Mouse (Mus musculus) duodenum, adult 2 months (tissue): ENCODE results near the gene F10. TPM values are rescaled to one million over a fixed set of nuclear protein-coding genes. Genes with fewer than 3 reads are reported as not detected.

Source experiments
- polyA plus RNA-seq: library from polyadenylated mRNA; depleted of rRNA; stranded (reverse); fragments of >200 nt; gene quantifications from 2 replicates; pipeline ENCODE4 v1.2.3, GENCODE M21; 2012; ENCODE audit warnings: low replicate concordance; rRNA removed

The F10 gene
- 0.64 and 0.95 TPM in 2 replicates for polyA plus RNA-seq

GRCm38 (mm10) chr8:13037015-13037414, at the start of gene F10:
F10 (plus strand) TSS chr8:13037308.

GRCm38 (mm10) chr8:13025487-13026224, 11.5 kb upstream of the F10 start, which contains the start of gene F7:
F7 (plus strand) TSS chr8:13026034.

GRCm38 (mm10) chr8:13060441-13061150, 23.5 kb downstream of the F10 start, which contains the start of gene Proz:
Proz (plus strand) TSS chr8:13060914.

DNA sequence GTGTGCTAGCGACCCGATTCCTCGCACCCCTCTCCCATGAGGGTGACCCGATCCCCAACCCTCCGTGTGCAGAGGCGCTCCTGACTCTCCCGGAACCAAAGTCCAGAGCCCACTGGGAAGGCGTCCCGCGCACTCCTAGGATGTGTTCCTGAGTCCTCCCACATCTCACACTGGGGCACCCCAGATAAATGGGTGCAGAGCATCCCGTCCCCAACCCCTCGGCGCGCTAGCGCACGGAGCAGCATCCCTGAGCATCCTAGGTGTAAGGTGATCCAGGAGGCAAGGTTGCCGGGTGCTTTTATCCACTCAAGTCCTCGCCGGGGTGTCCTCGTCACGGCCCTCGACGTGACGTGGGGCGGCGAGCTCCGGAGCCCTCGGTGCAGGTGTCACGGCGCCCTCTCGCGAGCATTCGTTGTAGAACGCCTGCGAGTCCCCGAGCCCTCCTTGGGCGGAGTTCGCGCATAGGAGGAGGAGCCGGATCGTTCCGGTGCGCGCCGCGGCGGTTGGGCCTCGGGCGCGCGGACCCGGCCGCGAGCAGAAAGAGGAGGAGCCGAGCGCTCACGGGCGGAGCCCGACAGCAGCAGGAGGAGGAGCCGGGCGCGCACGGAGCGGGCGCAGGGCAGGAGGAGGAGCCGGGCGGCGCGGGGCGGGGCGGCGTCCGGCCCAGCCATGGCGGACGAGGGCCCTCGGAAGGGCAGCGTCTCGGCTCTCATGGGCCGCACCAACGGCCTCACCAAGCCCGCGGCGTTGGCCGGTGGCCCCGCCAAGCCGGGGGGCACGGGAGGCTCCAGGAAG, 68.2 kb downstream of the F10 start, which contains the start of the genes Pcid2 and Cul4a:
Gene Pcid2 (minus strand): TSS at position 373 of the 795 bp plus-strand sequence.
Gene Cul4a (plus strand): TSS at position 535 of the 795 bp plus-strand sequence.

Other genes with a start within 250 kb of the F10 start
- 5.7 and 7.8 TPM in 2 replicates for gene Mcf2l, start 163.5 kb upstream of the F10 start, polyA plus RNA-seq
- 0.08 and 0.09 TPM in 2 replicates for gene F7, start 11.3 kb upstream of the F10 start, polyA plus RNA-seq
- 21.5 and 23.6 TPM in 2 replicates for gene Proz, start 23.6 kb downstream of the F10 start, polyA plus RNA-seq
- 13.3 and 14.6 TPM in 2 replicates for gene Pcid2, start 68.2 kb downstream of the F10 start, polyA plus RNA-seq
- gene Cul4a, start 68.3 kb downstream of the F10 start, polyA plus RNA-seq = 26.2 and 27.9 TPM in 2 replicates
- gene Lamp1, start 121.9 kb downstream of the F10 start, polyA plus RNA-seq = 250 and 529 TPM in 2 replicates
- 25.9 and 43.3 TPM in 2 replicates for gene Grtp1, start 163.3 kb downstream of the F10 start, polyA plus RNA-seq
- not detected in 2 replicates for gene Adprhl1, start 216.9 kb downstream of the F10 start, polyA plus RNA-seq